Mouse (Mus musculus): Measurements from ENCODE around the gene 9430097D07Rik.

GRCm38 (mm10) chr2:32608141-32608777, 32.8 kb upstream of the 9430097D07Rik start:
- no peak for TF ChIP-seq CTCF (IDR thresholded peaks at IDR 0.05; ENCODE audit: low read depth, low read length)
- no peak for TF ChIP-seq POLR2A (IDR thresholded peaks at IDR 0.05; ENCODE audit: insufficient read depth, low read length)

All from ES-Bruce4 (cell line).